In genomic region chr3:17547559-17548059, GRCm38 (mm10) we compare ENCODE assay signal across 22 mouse cellular contexts.
DNase-seq lines count a peak whose midpoint lies in the region; ATAC-seq and TF ChIP-seq lines count a peak whose summit lies in the region.
"Had no signal": no experiment of that assay in that cellular context is flagged by ENCODE, and none has a peak within 500 bp of the region (broad histone marks: within the 10 kb centered on the region; RNA-seq: fewer than 3 reads in every experiment).

No protein-coding gene starts in this region.

- H3K27ac ChIP-seq in forebrain, embryonic 11.5 days (ENCODE audit: low read depth, low read length), result no peak overlapping the region
- H3K27ac ChIP-seq in forebrain, embryonic 10.5 days, result no peak overlapping the region
- no peak overlapping the region for H3K27ac ChIP-seq in forebrain, embryonic 14.5 days (ENCODE audit: low read depth, low read length)
- no peak overlapping the region for H3K27ac ChIP-seq in forebrain, embryonic 16.5 days (ENCODE audit: low read length)
- H3K27ac ChIP-seq in midbrain, embryonic 12.5 days (replicated peaks), result no peak overlapping the region
- no peak overlapping the region for H3K27ac ChIP-seq in midbrain, postnatal 0 days (ENCODE audit: low read depth, low read length)
- H3K27ac ChIP-seq in neural tube, embryonic 12.5 days, result no peak overlapping the region
- H3K27ac ChIP-seq: heart, embryonic 15.5 days; hindbrain, embryonic 10.5 days; hindbrain, embryonic 15.5 days had no signal

- no peaks in the 10 kb centered on the region for H3K9me3 ChIP-seq in forebrain, embryonic 11.5 days (ENCODE audit: control insufficient read depth, low read length)
- peaks cover 3% of the 10 kb centered on the region; the same call in 1 of the 2 replicates for H3K9me3 ChIP-seq in forebrain, embryonic 10.5 days
- no peaks in the 10 kb centered on the region for H3K9me3 ChIP-seq in forebrain, embryonic 14.5 days (replicated peaks; ENCODE audit: control insufficient read depth, low read length)
- no peaks in the 10 kb centered on the region for H3K9me3 ChIP-seq in forebrain, embryonic 16.5 days (ENCODE audit: control insufficient read depth, low read length)
- H3K9me3 ChIP-seq in midbrain, embryonic 12.5 days, result no peaks in the 10 kb centered on the region
- no peaks in the 10 kb centered on the region for H3K9me3 ChIP-seq in midbrain, postnatal 0 days (ENCODE audit: low read length)
- no peaks in the 10 kb centered on the region for H3K9me3 ChIP-seq in neural tube, embryonic 12.5 days
- H3K9me3 ChIP-seq: heart, embryonic 12.5 days; heart, embryonic 15.5 days; hindbrain, embryonic 10.5 days; hindbrain, embryonic 15.5 days had no signal

- TF ChIP-seq CTCF in midbrain, postnatal 0 days (IDR thresholded peaks at IDR 0.05), result no peak

- no peak overlapping the region for H3K4me2 ChIP-seq in forebrain, embryonic 11.5 days (ENCODE audit: low read depth, low read length, severe bottlenecking)
- no peak overlapping the region for H3K4me2 ChIP-seq in forebrain, embryonic 14.5 days (ENCODE audit: low read length)
- no peak overlapping the region for H3K4me2 ChIP-seq in forebrain, embryonic 16.5 days (ENCODE audit: low read length)
- H3K4me2 ChIP-seq in midbrain, embryonic 12.5 days (replicated peaks), result no peak overlapping the region
- H3K4me2 ChIP-seq in midbrain, postnatal 0 days (ENCODE audit: low read depth, low read length, poor library complexity, severe bottlenecking), result no peak overlapping the region
- no peak overlapping the region for H3K4me2 ChIP-seq in neural tube, embryonic 12.5 days (replicated peaks)
- H3K4me2 ChIP-seq: heart, embryonic 12.5 days; heart, embryonic 15.5 days; hindbrain, embryonic 15.5 days had no signal

- no peak overlapping the region for H3K9ac ChIP-seq in forebrain, embryonic 11.5 days (ENCODE audit: low read length)
- H3K9ac ChIP-seq in forebrain, embryonic 14.5 days (ENCODE audit: low read length), result no peak overlapping the region
- no peak overlapping the region for H3K9ac ChIP-seq in forebrain, embryonic 16.5 days (replicated peaks; ENCODE audit: low read depth, low read length)
- no peak overlapping the region for H3K9ac ChIP-seq in midbrain, embryonic 12.5 days (replicated peaks)
- H3K9ac ChIP-seq in midbrain, postnatal 0 days (replicated peaks; ENCODE audit: low read length, poor library complexity, severe bottlenecking), result no peak overlapping the region
- no peak overlapping the region for H3K9ac ChIP-seq in neural tube, embryonic 12.5 days
- H3K9ac ChIP-seq: heart, embryonic 12.5 days; heart, embryonic 15.5 days; hindbrain, embryonic 15.5 days had no signal

- H3K27me3 ChIP-seq in forebrain, embryonic 11.5 days (ENCODE audit: control insufficient read depth, insufficient read depth, low read length), result no peaks in the 10 kb centered on the region
- no peaks in the 10 kb centered on the region for H3K27me3 ChIP-seq in forebrain, embryonic 10.5 days (ENCODE audit: poor library complexity, severe bottlenecking)
- H3K27me3 ChIP-seq in forebrain, embryonic 14.5 days (replicated peaks; ENCODE audit: control insufficient read depth, insufficient read depth, low read length), result no peaks in the 10 kb centered on the region
- H3K27me3 ChIP-seq in forebrain, embryonic 16.5 days (replicated peaks; ENCODE audit: control insufficient read depth, insufficient read depth, low read length), result no peaks in the 10 kb centered on the region
- H3K27me3 ChIP-seq in midbrain, embryonic 12.5 days, result no peaks in the 10 kb centered on the region
- H3K27me3 ChIP-seq in midbrain, postnatal 0 days (ENCODE audit: insufficient read depth, low read length), result no peaks in the 10 kb centered on the region
- no peaks in the 10 kb centered on the region for H3K27me3 ChIP-seq in neural tube, embryonic 12.5 days (replicated peaks)
- H3K27me3 ChIP-seq: heart, embryonic 12.5 days; heart, embryonic 15.5 days; hindbrain, embryonic 15.5 days had no signal

- no peak for DNase-seq in forebrain, embryonic 11.5 days (ENCODE audit: low spot score)
- no peak for DNase-seq in forebrain, embryonic 10.5 days (ENCODE audit: extremely low spot score, low spot score)
- peak; percentile 11 for DNase-seq in forebrain, embryonic 14.5 days (ENCODE audit: low spot score)
- DNase-seq in midbrain, postnatal 0 days (ENCODE audit: low spot score), result no peak
- no peak for DNase-seq in neural tube, embryonic 10.5 days (ENCODE audit: extremely low spot score, low spot score)
- DNase-seq: adrenal gland, adult 8-10 months; adrenal gland, postnatal 25 days; cerebellum, adult 18-20 months; cerebellum, adult 9-10 months; cerebellum, postnatal 14 days; gastrocnemius, postnatal 25 days; heart, adult 18-20 months; heart, postnatal 10 days; heart, postnatal 36 days had no signal

- no peaks in the 10 kb centered on the region for H3K4me1 ChIP-seq in forebrain, embryonic 11.5 days (replicated peaks; ENCODE audit: control insufficient read depth, insufficient read depth, low read length)
- peaks cover 7% of the 10 kb centered on the region; the same call in 1 of the 2 replicates for H3K4me1 ChIP-seq in forebrain, embryonic 10.5 days
- no peaks in the 10 kb centered on the region for H3K4me1 ChIP-seq in forebrain, embryonic 14.5 days (ENCODE audit: control insufficient read depth, insufficient read depth, low read length)
- H3K4me1 ChIP-seq in forebrain, embryonic 16.5 days (replicated peaks; ENCODE audit: control insufficient read depth, insufficient read depth, low read length), result no peaks in the 10 kb centered on the region
- H3K4me1 ChIP-seq in midbrain, embryonic 12.5 days, result 0 out of 2 replicates have a peak, but pooled peaks cover 2% of the 10 kb centered on the region
- no peaks in the 10 kb centered on the region for H3K4me1 ChIP-seq in midbrain, postnatal 0 days (ENCODE audit: insufficient read depth, low read length)
- no peaks in the 10 kb centered on the region for H3K4me1 ChIP-seq in neural tube, embryonic 12.5 days
- H3K4me1 ChIP-seq: heart, embryonic 12.5 days; heart, embryonic 15.5 days; hindbrain, embryonic 10.5 days; hindbrain, embryonic 15.5 days had no signal

- peak; percentile 59; the same call in 1 of the 2 replicates for ATAC-seq in forebrain, embryonic 11.5 days (replicated peaks; ENCODE audit: low FRiP score)
- no peak for ATAC-seq in forebrain, embryonic 14.5 days
- ATAC-seq in forebrain, embryonic 16.5 days, result no peak
- peak; percentile 67 for ATAC-seq in midbrain, embryonic 12.5 days (ENCODE audit: low FRiP score, low read depth)
- ATAC-seq in midbrain, postnatal 0 days (ENCODE audit: low FRiP score), result no peak
- peak; percentile 50; the same call in 1 of the 2 replicates for ATAC-seq in neural tube, embryonic 12.5 days (ENCODE audit: low FRiP score, low read depth)
- ATAC-seq: activated CD4-positive, CD25-positive, alpha-beta regulatory T cell, adult 4 months had no signal

- H3K4me3 ChIP-seq in forebrain, embryonic 11.5 days (ENCODE audit: low read depth, low read length), result no peak overlapping the region
- H3K4me3 ChIP-seq in forebrain, embryonic 10.5 days, result no peak overlapping the region
- H3K4me3 ChIP-seq in forebrain, embryonic 14.5 days (ENCODE audit: low read depth, low read length), result no peak overlapping the region
- no peak overlapping the region for H3K4me3 ChIP-seq in forebrain, embryonic 16.5 days (replicated peaks; ENCODE audit: low read length)
- H3K4me3 ChIP-seq in midbrain, embryonic 12.5 days, result no peak overlapping the region
- no peak overlapping the region for H3K4me3 ChIP-seq in midbrain, postnatal 0 days (ENCODE audit: low read depth, low read length)
- H3K4me3 ChIP-seq in neural tube, embryonic 12.5 days, result no peak overlapping the region
- H3K4me3 ChIP-seq: heart, embryonic 12.5 days; heart, embryonic 15.5 days; hindbrain, embryonic 10.5 days; hindbrain, embryonic 15.5 days had no signal

- WGBS in forebrain, embryonic 11.5 days, result 16% methylated on average over 1 of the region's 1 CpGs
- 41% methylated on average over 1 of the region's 1 CpGs for WGBS in forebrain, embryonic 10.5 days
- 8% methylated on average over 1 of the region's 1 CpGs for WGBS in forebrain, embryonic 14.5 days
- WGBS in forebrain, embryonic 16.5 days, result 2% methylated on average over 1 of the region's 1 CpGs
- WGBS in midbrain, embryonic 12.5 days, result 11% methylated on average over 1 of the region's 1 CpGs
- WGBS in midbrain, postnatal 0 days, result 19% methylated on average over 1 of the region's 1 CpGs
- WGBS in neural tube, embryonic 12.5 days, result 34% methylated on average over 1 of the region's 1 CpGs

- no peaks in the 10 kb centered on the region for H3K36me3 ChIP-seq in forebrain, embryonic 11.5 days (ENCODE audit: control insufficient read depth, insufficient read depth, low read length)
- no peaks in the 10 kb centered on the region for H3K36me3 ChIP-seq in forebrain, embryonic 10.5 days (replicated peaks)
- no peaks in the 10 kb centered on the region for H3K36me3 ChIP-seq in forebrain, embryonic 14.5 days (ENCODE audit: control insufficient read depth, insufficient read depth, low read length)
- no peaks in the 10 kb centered on the region for H3K36me3 ChIP-seq in forebrain, embryonic 16.5 days (ENCODE audit: control insufficient read depth, insufficient read depth)
- no peaks in the 10 kb centered on the region for H3K36me3 ChIP-seq in midbrain, embryonic 12.5 days
- H3K36me3 ChIP-seq in midbrain, postnatal 0 days (ENCODE audit: insufficient read depth, low read length), result no peaks in the 10 kb centered on the region
- H3K36me3 ChIP-seq in neural tube, embryonic 12.5 days, result no peaks in the 10 kb centered on the region
- H3K36me3 ChIP-seq: heart, embryonic 12.5 days; heart, embryonic 15.5 days; hindbrain, embryonic 10.5 days; hindbrain, embryonic 15.5 days had no signal

Comparison
In these comparisons a context has a peak if more than half of its experiments do, and no peak if none do; other contexts are left out.
1. ATAC-seq: peak in forebrain, embryonic 11.5 days (single experiment), midbrain, embryonic 12.5 days (single experiment) and neural tube, embryonic 12.5 days (single experiment); none in forebrain, embryonic 14.5 days (single experiment), forebrain, embryonic 16.5 days (single experiment) and midbrain, postnatal 0 days (single experiment).